Mouse (Mus musculus) myocyte (in vitro differentiated cells): Measurements from ENCODE around the gene Wdr20. TPM values are rescaled to one million over a fixed set of nuclear protein-coding genes. Genes with fewer than 3 reads are reported as not detected.
"Not testable (repeated sequence)": the region's sequence is repeated elsewhere in the genome, so short reads cannot be mapped to it uniquely, and the experiment has no call there.

Experiments
- H3K27me3 ChIP-seq: one replicate; pipeline ENCODE4 v1.6.1; 2011; ENCODE audit not compliant: control insufficient read depth, insufficient read depth, insufficient read length
- H3K36me3 ChIP-seq: one replicate; pipeline ENCODE4 v1.6.1; 2011; ENCODE audit not compliant: control insufficient read depth, insufficient read depth
- H3K4me2 ChIP-seq: one replicate; pipeline ENCODE4 v1.6.1; 2011; ENCODE audit warnings: low read depth, control low read depth
- H3K4me3 ChIP-seq: one replicate; pipeline ENCODE4 v1.5.1; 2011; ENCODE audit warnings: mild to moderate bottlenecking, control low read depth, moderate library complexity
- H3K79me2 ChIP-seq: one replicate; pipeline ENCODE4 v1.6.1; 2011; ENCODE audit not compliant: control insufficient read depth, insufficient read depth
- H3ac ChIP-seq: one replicate; pipeline ENCODE4 v1.6.1; 2011; ENCODE audit not compliant: control insufficient read depth, insufficient read length
- CEBPB ChIP-seq: IDR thresholded peaks from 2 replicates; pipeline ENCODE4 v1.6.1; 2011; ENCODE audit warnings: mild to moderate bottlenecking, moderate library complexity; ENCODE audit not compliant: poor library complexity, insufficient read depth, severe bottlenecking
- E2F4 ChIP-seq: IDR thresholded peaks from one replicate; pipeline ENCODE4 v1.6.1; 2011; ENCODE audit warnings: mild to moderate bottlenecking, control low read depth, moderate library complexity; ENCODE audit not compliant: insufficient read depth
- MAX ChIP-seq: IDR thresholded peaks from one replicate; pipeline ENCODE4 v1.6.1; 2011; ENCODE audit warnings: low read depth, mild to moderate bottlenecking, control low read depth
- MYOD1 ChIP-seq, 3 experiments: IDR thresholded peaks; one replicate each; pipeline ENCODE4 v1.6.1; 2011; ENCODE audit warnings: control low read depth in 2 of 3, low read depth in 2 of 3, mild to moderate bottlenecking in 2 of 3, moderate library complexity in 1 of 3; ENCODE audit not compliant: insufficient read length in 2 of 3, control insufficient read depth in 1 of 3
- MYOG ChIP-seq, 3 experiments: IDR thresholded peaks; one replicate each; pipeline ENCODE4 v1.6.1; 2011; ENCODE audit warnings: control low read depth in 2 of 3, low read depth in 2 of 3, mild to moderate bottlenecking in 2 of 3; ENCODE audit not compliant: insufficient read length in 2 of 3, control insufficient read depth in 1 of 3, insufficient read depth in 1 of 3
- POLR2A ChIP-seq: IDR thresholded peaks from one replicate; pipeline ENCODE4 v1.6.1; 2011; ENCODE audit warnings: low read depth, mild to moderate bottlenecking, control low read depth, moderate library complexity; ENCODE audit not compliant: insufficient read length
- POLR2AphosphoS2 ChIP-seq: IDR thresholded peaks from one replicate; pipeline ENCODE4 v1.6.1; 2011; ENCODE audit warnings: low read depth, control low read depth; ENCODE audit not compliant: insufficient read length
- REST ChIP-seq: IDR thresholded peaks from one replicate; pipeline ENCODE4 v1.6.1; 2011; ENCODE audit warnings: mild to moderate bottlenecking, control low read depth, moderate library complexity; ENCODE audit not compliant: insufficient read depth, insufficient read length
- SRF ChIP-seq: IDR thresholded peaks from one replicate; pipeline ENCODE4 v1.6.1; 2011; ENCODE audit warnings: low read depth; ENCODE audit not compliant: control insufficient read depth, insufficient read length
- TCF12 ChIP-seq: IDR thresholded peaks from one replicate; pipeline ENCODE4 v1.6.1; 2011; ENCODE audit warnings: mild to moderate bottlenecking, control low read depth; ENCODE audit not compliant: poor library complexity, insufficient read depth, severe bottlenecking
- TCF3 ChIP-seq: IDR thresholded peaks from one replicate; pipeline ENCODE4 v1.6.1; 2011; ENCODE audit warnings: low read depth, control low read depth; ENCODE audit not compliant: insufficient read length
- USF1 ChIP-seq: IDR thresholded peaks from one replicate; pipeline ENCODE4 v1.6.1; 2011; ENCODE audit warnings: low read depth, mild to moderate bottlenecking, control low read depth, moderate library complexity
- polyA plus RNA-seq: library from polyadenylated mRNA; unstranded; fragments of >200 nt; fragmentation: generic; extraction: Trizol; gene quantifications from one replicate; pipeline ENCODE4 v1.2.1, GENCODE M21; 2012; ENCODE audit warnings: missing spikeins

Gene Wdr20
- polyA plus RNA-seq, 1 experiment, result 13.9 TPM

DNA sequence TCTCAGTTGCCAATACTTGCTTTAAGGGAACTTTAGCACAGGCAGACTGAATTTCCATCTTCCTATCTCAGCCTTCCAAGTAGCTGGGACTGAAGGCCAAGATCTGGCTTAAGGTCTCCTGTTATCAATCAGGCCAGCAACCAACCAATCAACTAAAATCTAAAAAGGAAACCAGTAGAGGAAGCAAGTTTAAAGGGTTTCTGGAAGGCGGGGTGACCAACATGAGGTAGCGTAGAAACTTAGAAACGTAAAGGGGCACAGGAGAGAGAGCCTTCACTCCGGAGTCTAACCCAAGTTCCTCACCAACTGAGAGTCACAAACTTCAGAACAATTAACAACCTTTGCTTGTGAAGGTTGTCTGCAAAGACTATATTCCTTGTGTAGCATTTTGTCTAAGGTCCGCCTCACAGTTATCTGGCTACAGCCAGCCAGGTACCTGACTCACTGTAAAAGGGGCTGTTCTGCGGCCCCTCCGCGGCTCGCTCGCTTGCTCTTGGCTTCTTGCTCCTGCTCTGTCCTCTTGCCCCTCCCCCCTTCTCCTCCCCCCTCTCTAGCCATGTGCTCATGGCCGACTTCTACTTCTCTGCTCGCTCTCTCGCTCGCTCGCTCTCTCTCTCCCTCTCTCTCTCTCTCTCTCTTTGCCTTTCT is 39.1 kb upstream of the Wdr20 start:
- H3ac ChIP-seq, result no peak overlapping the region
- H3K4me3 ChIP-seq, result no peak overlapping the region
- peaks cover 13% of the 10 kb centered on the region for H3K36me3 ChIP-seq
- no peaks in the 10 kb centered on the region for H3K27me3 ChIP-seq
- peaks cover 20% of the 10 kb centered on the region for H3K79me2 ChIP-seq
- TF ChIP-seq TCF3 (no peak), POLR2A (no peak), E2F4 (no peak), MYOG (IDR thresholded peaks at IDR 0.05; ENCODE audit: control insufficient read depth in 1 of 3, insufficient read depth in 1 of 3, insufficient read length in 2 of 3, low read depth in 2 of 3) (no peak)
- H3K4me2 ChIP-seq, result no peak overlapping the region

DNA sequence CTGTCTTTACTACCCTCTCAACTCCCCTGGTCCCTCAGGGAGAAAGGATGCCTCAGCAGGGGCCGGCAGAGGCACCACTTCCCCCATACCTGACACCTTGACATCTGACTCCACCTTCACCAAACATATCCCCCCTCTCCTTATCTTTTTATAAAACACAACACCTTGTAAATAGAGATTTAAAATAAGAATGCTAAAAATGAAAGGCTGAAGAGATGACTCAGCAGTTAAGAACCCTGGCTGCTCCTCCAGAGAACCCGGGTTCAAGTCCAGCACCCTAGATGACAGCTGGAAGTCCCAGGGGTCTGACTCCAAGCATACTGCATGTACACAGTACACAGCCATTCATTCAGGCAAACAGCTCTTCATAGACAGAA is 38.6 kb upstream of the Wdr20 start:
- peaks cover 15% of the 10 kb centered on the region for H3K79me2 ChIP-seq
- no peak overlapping the region for H3ac ChIP-seq
- no peaks in the 10 kb centered on the region for H3K27me3 ChIP-seq
- H3K4me2 ChIP-seq, result no peak overlapping the region
- H3K4me3 ChIP-seq, result no peak overlapping the region
- peaks cover 7% of the 10 kb centered on the region for H3K36me3 ChIP-seq
- TF ChIP-seq USF1 (no peak), POLR2AphosphoS2 (no peak)

DNA sequence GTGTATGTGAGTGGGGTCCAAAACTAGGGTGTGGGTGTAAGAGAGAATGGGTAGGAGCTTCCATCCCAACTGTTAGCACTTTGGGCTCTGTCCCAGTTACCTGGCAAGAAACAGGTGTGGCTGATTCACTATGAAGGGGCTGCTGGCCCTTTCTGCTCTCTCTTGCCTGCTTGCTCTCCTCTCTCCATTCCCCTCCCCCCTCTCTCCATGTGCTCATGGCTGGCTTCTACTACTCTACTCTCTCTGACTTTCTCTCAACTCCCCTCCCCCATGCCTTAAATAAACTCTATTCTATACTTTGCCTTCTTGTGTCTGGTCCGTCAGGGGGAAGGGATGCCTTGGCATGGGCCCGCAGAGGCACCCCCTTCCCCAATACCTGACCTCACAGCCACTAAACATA is 37.0 kb upstream of the Wdr20 start:
- Histone ChIP-seq H3ac (no peak overlapping the region), H3K4me2 (no peak overlapping the region), H3K27me3 (no peaks in the 10 kb centered on the region), H3K79me2 (no peaks in the 10 kb centered on the region), H3K36me3 (no peaks in the 10 kb centered on the region), H3K4me3 (no peak overlapping the region)
- no peak for TF ChIP-seq POLR2AphosphoS2
- no peak for TF ChIP-seq CEBPB
- no peak for TF ChIP-seq MAX
- TF ChIP-seq MYOG (IDR thresholded peaks at IDR 0.05; ENCODE audit: control insufficient read depth in 1 of 3, insufficient read depth in 1 of 3, insufficient read length in 2 of 3, low read depth in 2 of 3), result no peak
- no peak for TF ChIP-seq TCF3
- no peak for TF ChIP-seq REST

DNA sequence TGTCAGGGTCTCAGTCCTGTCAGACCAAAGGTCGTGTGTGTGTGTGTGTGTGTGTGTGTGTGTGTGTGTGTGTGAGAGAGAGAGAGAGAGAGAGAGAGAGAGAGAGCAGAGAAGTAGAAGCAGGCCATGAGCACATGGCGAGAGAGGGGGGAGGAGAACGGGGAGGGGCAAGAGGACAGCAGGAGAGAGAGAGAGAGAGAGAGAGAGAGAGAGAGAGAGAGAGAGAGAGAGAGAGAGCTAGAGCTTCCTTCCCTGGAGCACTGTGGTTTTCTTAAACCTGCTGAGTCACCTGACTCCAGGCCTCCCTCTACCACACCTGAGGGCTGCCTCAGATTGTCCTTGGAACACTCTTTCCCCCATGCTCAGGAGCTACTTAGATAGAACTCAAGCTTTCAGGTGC is 36.4 kb upstream of the Wdr20 start:
- not testable (repeated sequence) for H3K4me3 ChIP-seq, H3ac ChIP-seq, H3K27me3 ChIP-seq, H3K36me3 ChIP-seq, H3K4me2 ChIP-seq, H3K79me2 ChIP-seq

DNA sequence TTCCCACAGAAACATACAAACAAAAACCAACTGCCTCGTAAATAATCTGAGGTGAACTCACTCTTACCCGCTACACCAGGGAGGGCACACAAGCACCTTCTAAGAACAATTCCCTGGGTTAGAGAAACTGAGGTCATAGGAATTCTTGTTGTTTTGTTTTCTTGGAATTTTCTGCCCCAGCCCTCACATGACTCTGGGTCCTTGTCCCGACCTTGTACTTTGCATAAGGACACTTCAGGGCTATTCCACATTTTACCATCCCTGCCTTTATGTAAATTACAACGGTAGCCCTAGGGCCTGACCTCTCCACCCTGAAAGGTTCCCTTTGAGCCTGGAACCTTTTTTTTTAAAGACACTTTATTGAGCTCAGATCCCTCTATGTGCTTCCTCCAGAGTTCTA is 35.2 kb upstream of the Wdr20 start, which contains the start of gene Hsp90aa1:
Hsp90aa1 (minus strand) TSS at position 173 of the 400 bp plus-strand sequence.
- Histone ChIP-seq H3K4me3 (no peak within 1 kb of the TSS), H3K36me3 (no peaks in the 10 kb centered on the region), H3K79me2 (no peaks in the 10 kb centered on the region), H3ac (no peak within 1 kb of the TSS), H3K4me2 (peak within 1 kb of the TSS; percentile 63), H3K27me3 (no peaks in the 10 kb centered on the region)
- TF ChIP-seq TCF12, result no peak
- no peak for TF ChIP-seq SRF
- TF ChIP-seq POLR2AphosphoS2, result no peak
- no peak for TF ChIP-seq MYOG (IDR thresholded peaks at IDR 0.05; ENCODE audit: control insufficient read depth in 1 of 3, insufficient read depth in 1 of 3, insufficient read length in 2 of 3, low read depth in 2 of 3)
- TF ChIP-seq CEBPB, result no peak
- TF ChIP-seq REST, result no peak
- no peak for TF ChIP-seq USF1
- TF ChIP-seq MAX, result no peak
- TF ChIP-seq E2F4, result no peak
- TF ChIP-seq TCF3, result no peak
- no peak for TF ChIP-seq MYOD1 (IDR thresholded peaks at IDR 0.05; ENCODE audit: control insufficient read depth in 1 of 3, insufficient read length in 2 of 3, low read depth in 2 of 3)
- TF ChIP-seq POLR2A, result no peak

DNA sequence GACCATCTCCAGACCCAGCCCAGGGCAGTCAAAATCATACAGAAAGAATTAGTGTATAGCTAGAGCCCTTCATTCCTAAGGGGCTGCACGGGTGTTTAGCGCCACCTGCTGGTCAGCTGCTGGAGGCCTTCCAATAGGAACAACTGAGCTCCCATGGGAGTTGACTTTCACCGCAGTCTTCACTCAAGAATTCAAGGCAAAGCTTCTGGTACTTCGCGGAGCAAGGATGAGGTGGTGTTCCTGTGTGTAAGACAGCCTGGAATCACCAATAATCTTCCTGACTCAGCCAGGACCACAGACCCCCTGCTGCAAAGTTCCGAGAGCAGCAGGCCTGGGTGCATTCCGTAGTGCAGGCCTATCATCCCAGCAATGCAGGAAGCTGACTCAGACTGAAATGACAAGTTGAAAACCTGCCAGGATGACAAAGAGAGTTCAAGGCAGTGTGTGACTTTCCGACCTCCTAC is 34.7 kb upstream of the Wdr20 start:
- H3ac ChIP-seq, result no peak overlapping the region
- H3K79me2 ChIP-seq, result no peaks in the 10 kb centered on the region
- no peak overlapping the region for H3K4me3 ChIP-seq
- H3K27me3 ChIP-seq, result no peaks in the 10 kb centered on the region
- no peaks in the 10 kb centered on the region for H3K36me3 ChIP-seq
- TF ChIP-seq E2F4 (no peak), MYOG (IDR thresholded peaks at IDR 0.05; ENCODE audit: control insufficient read depth in 1 of 3, insufficient read depth in 1 of 3, insufficient read length in 2 of 3, low read depth in 2 of 3) (no peak), REST (no peak), POLR2A (peak; percentile 28), CEBPB (no peak), TCF12 (no peak), SRF (no peak)
- peak overlapping the region; percentile 63 for H3K4me2 ChIP-seq
